Mouse (Mus musculus): ENCODE measurements around the gene Wdr41. TPM values are rescaled to one million over a fixed set of nuclear protein-coding genes. Genes with fewer than 3 reads are reported as not detected.

Gene Wdr41
- polyA plus RNA-seq, 1 experiment, result 29.5 TPM

GRCm38 (mm10) chr13:95058885-95059284, 82.7 kb downstream of the Wdr41 start:
- Histone ChIP-seq H3K4me1 (ENCODE audit: control insufficient read depth, insufficient read depth, low read length) (no peaks in the 10 kb centered on the region), H3K27me3 (ENCODE audit: control insufficient read depth, insufficient read depth, low read length) (no peaks in the 10 kb centered on the region), H3K4me3 (replicated peaks; ENCODE audit: insufficient read depth, low read depth, low read length) (no peak overlapping the region), H3K27ac (ENCODE audit: insufficient read depth, low read length) (no peak overlapping the region)
- no peak for TF ChIP-seq CTCF (IDR thresholded peaks at IDR 0.05; ENCODE audit: borderline replicate concordance, insufficient read depth, low read depth, low read length)
- no peak for TF ChIP-seq POLR2A (IDR thresholded peaks at IDR 0.05; ENCODE audit: borderline replicate concordance, insufficient read depth, low read length)
- 80% methylated on average over 4 of the region's 4 CpGs for WGBS
- DNase-seq, result no peak

- no peak for DNase-seq
- no peak overlapping the region for H3K4me3 ChIP-seq (replicated peaks; ENCODE audit: insufficient read depth, low read depth, low read length)
- TF ChIP-seq CTCF (IDR thresholded peaks at IDR 0.05; ENCODE audit: borderline replicate concordance, insufficient read depth, low read depth, low read length) (no peak), POLR2A (IDR thresholded peaks at IDR 0.05; ENCODE audit: borderline replicate concordance, insufficient read depth, low read length) (no peak)
Measured at GRCm38 (mm10) chr13:95063390-95064017, 87.4 kb downstream of the Wdr41 start.

GRCm38 (mm10) chr13:95067854-95068253, 91.7 kb downstream of the Wdr41 start:
- H3K27me3 ChIP-seq (ENCODE audit: control insufficient read depth, insufficient read depth, low read length), result no peaks in the 10 kb centered on the region; the same call in 1 of the 2 replicates

More at GRCm38 (mm10) chr13:95063390-95064017, 87.4 kb downstream of the Wdr41 start:
- Histone ChIP-seq H3K27me3 (ENCODE audit: control insufficient read depth, insufficient read depth, low read length) (no peaks in the 10 kb centered on the region), H3K27ac (ENCODE audit: insufficient read depth, low read length) (no peak overlapping the region), H3K4me1 (ENCODE audit: control insufficient read depth, insufficient read depth, low read length) (no peaks in the 10 kb centered on the region)
- WGBS, result 68% methylated on average over 4 of the region's 4 CpGs

GRCm38 (mm10) chr13:95070268-95070667, 94.1 kb downstream of the Wdr41 start:
- TF ChIP-seq CTCF (IDR thresholded peaks at IDR 0.05; ENCODE audit: borderline replicate concordance, insufficient read depth, low read depth, low read length), result no peak
- TF ChIP-seq POLR2A (IDR thresholded peaks at IDR 0.05; ENCODE audit: borderline replicate concordance, insufficient read depth, low read length), result no peak
- Histone ChIP-seq H3K27me3 (ENCODE audit: control insufficient read depth, insufficient read depth, low read length) (no peaks in the 10 kb centered on the region; the same call in 1 of the 2 replicates), H3K4me1 (ENCODE audit: control insufficient read depth, insufficient read depth, low read length) (no peaks in the 10 kb centered on the region), H3K27ac (ENCODE audit: insufficient read depth, low read length) (no peak overlapping the region), H3K4me3 (replicated peaks; ENCODE audit: insufficient read depth, low read depth, low read length) (no peak overlapping the region)
- DNase-seq, result no peak

More at GRCm38 (mm10) chr13:95067854-95068253, 91.7 kb downstream of the Wdr41 start:
- no peak for DNase-seq
- 63% methylated on average over 6 of the region's 6 CpGs for WGBS
- H3K4me3 ChIP-seq (replicated peaks; ENCODE audit: insufficient read depth, low read depth, low read length), result no peak overlapping the region
- TF ChIP-seq POLR2A (IDR thresholded peaks at IDR 0.05; ENCODE audit: borderline replicate concordance, insufficient read depth, low read length) (no peak), CTCF (IDR thresholded peaks at IDR 0.05; ENCODE audit: borderline replicate concordance, insufficient read depth, low read depth, low read length) (no peak)
- H3K4me1 ChIP-seq (ENCODE audit: control insufficient read depth, insufficient read depth, low read length), result no peaks in the 10 kb centered on the region
- H3K27ac ChIP-seq (ENCODE audit: insufficient read depth, low read length), result no peak overlapping the region

Other genes with a start within 250 kb of the Wdr41 start
- 218 and 276 TPM in 2 replicates for gene Tbca, start 187.4 kb upstream of the Wdr41 start, polyA plus RNA-seq (2012; rRNA removed)
- gene Otp, start 100.7 kb upstream of the Wdr41 start, polyA plus RNA-seq (2012; rRNA removed), result 2.0 and 3.1 TPM in 2 replicates

Measured in cerebellum, adult 2 months (tissue).